ENCODE assay signal across 10 mouse cellular contexts in genomic region chr19:45113791-45114460, GRCm38 (mm10). TPM values are rescaled to one million over a fixed set of nuclear protein-coding genes. Genes with fewer than 3 reads are reported as not detected.
DNase-seq lines count a peak whose midpoint lies in the region; ATAC-seq lines count a peak whose summit lies in the region.
"Had no signal": no experiment of that assay in that cellular context is flagged by ENCODE, and none has a peak within 500 bp of the region (broad histone marks: within the 10 kb centered on the region; RNA-seq: fewer than 3 reads in every experiment).

No protein-coding gene starts in this region.

- H3K4me1 ChIP-seq in embryonic facial prominence, embryonic 12.5 days = peaks cover 7% of the 10 kb centered on the region
- peaks cover 47% of the 10 kb centered on the region for H3K4me1 ChIP-seq in limb, embryonic 10.5 days

- H3K4me2 ChIP-seq in embryonic facial prominence, embryonic 12.5 days (replicated peaks) = peak overlapping the region; percentile 7; the same call in 1 of the 2 replicates

- no peak for ATAC-seq in embryonic facial prominence, embryonic 12.5 days (ENCODE audit: insufficient number of reproducible peaks, insufficient read depth, low FRiP score, low TSS enrichment)

- H3K4me3 ChIP-seq in embryonic facial prominence, embryonic 12.5 days = no peak overlapping the region
- peak overlapping the region; percentile 31; the same call in 1 of the 2 replicates for H3K4me3 ChIP-seq in limb, embryonic 10.5 days

- H3K9ac ChIP-seq in embryonic facial prominence, embryonic 12.5 days = peak overlapping the region; percentile 19; the same call in 1 of the 2 replicates

- H3K9me3 ChIP-seq in embryonic facial prominence, embryonic 12.5 days = no peaks in the 10 kb centered on the region
- H3K9me3 ChIP-seq in limb, embryonic 10.5 days (replicated peaks) = no peaks in the 10 kb centered on the region

- H3K27me3 ChIP-seq in embryonic facial prominence, embryonic 12.5 days = peaks cover 22% of the 10 kb centered on the region
- peaks cover 55% of the 10 kb centered on the region for H3K27me3 ChIP-seq in limb, embryonic 10.5 days (ENCODE audit: low read depth, poor library complexity, severe bottlenecking)

- H3K36me3 ChIP-seq in embryonic facial prominence, embryonic 12.5 days = no peaks in the 10 kb centered on the region
- no peaks in the 10 kb centered on the region for H3K36me3 ChIP-seq in limb, embryonic 10.5 days

- peak; percentile 12 for DNase-seq in kidney, adult 18-20 months
- DNase-seq in kidney, adult 11 months = no peak
- DNase-seq in limb, embryonic 10.5 days (ENCODE audit: low spot score) = peak; percentile 69
- peak; percentile 77 for DNase-seq in retina, postnatal 1 day
- DNase-seq in left cerebral cortex, postnatal 14 days (ENCODE audit: low spot score in 2 of 2) = no peak
- no peak for DNase-seq in urinary bladder, adult 18-20 months (ENCODE audit: low spot score in 2 of 2)
- DNase-seq in left cerebral cortex, adult 18-20 months (ENCODE audit: low spot score in 2 of 2) = no peak
- DNase-seq: lung, adult 2 months; right cerebral cortex, postnatal 14 days had no signal

- intact Hi-C loops in left cerebral cortex, postnatal 14 days (cut with DNase I) = no loop called here

- WGBS in embryonic facial prominence, embryonic 12.5 days = 2% methylated on average over 18 of the region's 18 CpGs
- WGBS in limb, embryonic 10.5 days = under 1% methylated on average over 18 of the region's 18 CpGs

- H3K27ac ChIP-seq in embryonic facial prominence, embryonic 12.5 days = no peak overlapping the region
- peak overlapping the region; percentile 90 for H3K27ac ChIP-seq in limb, embryonic 10.5 days

RNA-seq across cellular contexts. Expression of gene Tlx1, which starts 36.6 kb away (rescaled TPM):
- 2.8 and 3.8 TPM in 2 replicates for polyA plus RNA-seq in embryonic facial prominence, embryonic 12.5 days (2016; fragmentation: Nextera tagmentation; extraction: Ambion mirVana)
- polyA plus RNA-seq in limb, embryonic 10.5 days (2016; fragmentation: Nextera tagmentation; extraction: Ambion mirVana) = 0.15 and 0.36 TPM in 2 replicates
- total RNA-seq in left cerebral cortex, postnatal 14 days (2021) = not detected
- not detected for total RNA-seq in left cerebral cortex, adult 18-20 months (2021)
- polyA plus RNA-seq: lung, adult 2 months had no signal

RNA-seq across cellular contexts. Expression of gene Kazald1, which starts 38.9 kb away (rescaled TPM):
- polyA plus RNA-seq in embryonic facial prominence, embryonic 12.5 days (2016; fragmentation: Nextera tagmentation; extraction: Ambion mirVana) = 7.0 and 8.4 TPM in 2 replicates
- polyA plus RNA-seq in limb, embryonic 10.5 days (2016; fragmentation: Nextera tagmentation; extraction: Ambion mirVana) = 1.0 and 1.5 TPM in 2 replicates
- 1 to 10 TPM; 1.3 to 1.6 TPM for total RNA-seq in left cerebral cortex, postnatal 14 days (2021)
- 1 to 10 TPM; 6.7 to 7.3 TPM for total RNA-seq in left cerebral cortex, adult 18-20 months (2021)

Comparison
In these comparisons a context has a peak if more than half of its experiments do, and no peak if none do; other contexts are left out.
1. DNase-seq: peak in kidney, adult 18-20 months (single experiment), limb, embryonic 10.5 days (single experiment) and retina, postnatal 1 day (single experiment); none in kidney, adult 11 months (single experiment), left cerebral cortex, postnatal 14 days (0 of 2), urinary bladder, adult 18-20 months (0 of 2) and left cerebral cortex, adult 18-20 months (0 of 2).